Mouse (Mus musculus): ENCODE data around the gene Wnt10a.

Wnt10a gene

DNA sequence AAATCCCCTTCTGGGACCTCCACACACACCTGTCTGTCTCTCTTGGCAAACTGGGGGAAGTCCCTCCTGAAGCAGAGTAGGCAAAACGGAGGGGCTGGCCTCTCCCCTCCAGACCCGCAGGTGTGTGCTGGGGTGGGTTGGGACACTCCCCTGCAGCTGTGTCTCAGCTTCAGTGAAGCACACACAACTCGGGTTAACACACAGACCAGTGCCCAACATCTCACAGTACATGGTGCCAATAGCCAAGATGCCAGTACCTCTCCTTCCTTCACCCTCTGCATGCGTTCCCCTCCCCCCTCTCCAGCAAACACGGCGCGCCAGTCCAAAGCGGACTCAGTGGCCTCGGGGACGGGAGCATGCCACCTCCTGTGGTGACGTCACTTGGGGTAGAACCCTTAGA is at the start of gene Wnt10a:
TSS of gene Wnt10a (plus strand) at position 268 of the 400 bp plus-strand sequence.
- DNase-seq (ENCODE audit: low spot score in 2 of 2), result no peak

DNA sequence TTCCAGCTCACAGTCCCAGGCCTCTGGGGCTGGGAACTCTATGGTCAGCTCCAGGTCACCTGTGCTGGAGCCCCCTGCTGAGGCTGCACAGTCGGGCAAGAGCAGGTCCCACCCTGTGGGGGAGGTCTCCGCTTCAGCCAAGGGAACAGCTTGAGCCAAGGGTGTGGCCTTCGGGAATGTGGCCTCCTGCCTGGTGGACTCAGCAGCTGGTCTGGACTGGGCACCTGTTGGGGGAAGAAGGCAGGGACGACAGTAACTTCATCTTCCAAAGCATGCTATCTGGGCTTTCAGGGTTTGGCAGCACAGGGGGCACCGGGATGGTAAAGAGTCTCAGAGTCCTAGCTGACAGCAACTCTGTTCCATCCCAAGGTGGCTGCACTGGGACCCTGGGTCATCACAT is 44.0 kb upstream of the Wnt10a start:
- DNase-seq (ENCODE audit: low spot score in 2 of 2), result no peak

DNA sequence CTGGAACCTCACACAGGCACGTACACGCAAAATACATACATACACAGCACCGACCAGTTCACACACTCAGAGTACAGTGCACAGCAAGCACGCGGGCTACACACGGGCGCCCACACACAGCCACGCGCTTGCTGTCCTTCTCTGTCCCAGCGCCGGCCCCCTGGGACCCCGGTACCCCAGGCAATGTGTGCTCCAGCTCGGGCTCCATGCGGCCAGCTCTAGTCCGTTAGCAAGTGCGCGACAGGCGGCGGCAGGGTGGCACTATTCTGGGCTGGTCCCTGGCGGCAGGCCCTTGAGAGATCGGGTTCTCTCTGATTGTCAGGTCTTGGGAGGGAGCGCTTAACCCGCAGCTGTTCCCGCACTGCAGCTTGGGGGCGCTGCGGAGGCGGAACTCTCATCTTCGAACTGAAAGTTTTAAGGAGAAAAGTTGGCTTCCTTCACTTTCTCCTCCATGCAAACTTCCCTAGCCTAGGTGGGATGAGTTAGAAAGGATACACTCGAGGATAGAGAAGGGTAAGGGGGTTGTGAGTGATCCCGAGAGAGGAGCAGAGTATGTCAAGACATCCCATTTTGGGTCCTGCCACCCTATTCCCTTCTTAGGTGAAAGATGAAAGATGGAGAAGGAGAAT is 42.6 kb upstream of the Wnt10a start, which contains the start of gene Prkag3:
TSS of gene Prkag3 (minus strand) at position 579 of the 629 bp plus-strand sequence.
- DNase-seq (ENCODE audit: low spot score in 2 of 2), result peak; percentile 26 to 38

DNA sequence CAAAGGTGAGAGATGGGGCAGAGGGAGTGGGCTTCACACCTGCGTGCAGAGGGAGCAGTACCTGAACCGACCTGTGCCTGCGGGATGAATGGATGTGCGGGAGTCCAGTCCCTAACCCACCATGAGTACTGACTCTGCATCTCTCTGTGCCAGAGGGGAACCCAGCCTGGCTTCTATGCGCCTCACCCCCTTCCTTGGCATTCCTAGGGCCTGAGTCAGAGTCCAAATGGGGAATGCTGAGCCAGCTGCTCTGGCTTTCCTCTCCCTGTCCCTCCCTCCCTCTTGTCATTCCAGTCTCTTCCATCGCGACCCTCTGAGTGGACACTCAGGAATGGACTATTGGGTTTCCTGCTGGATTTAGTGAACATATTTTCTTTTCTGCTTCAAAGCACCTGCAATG is 42.0 kb upstream of the Wnt10a start:
- no peak for DNase-seq (ENCODE audit: low spot score in 2 of 2)

DNA sequence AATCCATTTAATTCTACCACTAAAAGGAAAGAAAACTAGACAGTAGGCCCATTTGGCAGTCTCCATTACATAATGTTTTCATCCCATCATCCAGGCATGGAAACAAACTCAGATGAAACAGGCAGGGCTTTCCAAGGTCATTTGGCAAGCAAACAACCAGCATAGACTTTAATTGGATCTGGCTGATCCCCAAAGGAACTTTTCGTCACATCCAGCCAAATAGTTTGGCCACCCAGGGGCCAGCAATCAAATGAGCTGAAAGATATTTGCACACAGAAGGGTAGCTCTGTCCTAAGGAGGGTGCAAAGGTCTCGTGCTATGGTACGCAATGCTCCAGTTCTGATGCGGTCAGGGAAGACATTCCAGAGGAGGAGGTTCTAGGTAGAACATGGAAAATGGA is 40.6 kb upstream of the Wnt10a start:
- peak in 1 of 2 experiments; percentile 39 for DNase-seq (ENCODE audit: low spot score in 2 of 2)

DNA sequence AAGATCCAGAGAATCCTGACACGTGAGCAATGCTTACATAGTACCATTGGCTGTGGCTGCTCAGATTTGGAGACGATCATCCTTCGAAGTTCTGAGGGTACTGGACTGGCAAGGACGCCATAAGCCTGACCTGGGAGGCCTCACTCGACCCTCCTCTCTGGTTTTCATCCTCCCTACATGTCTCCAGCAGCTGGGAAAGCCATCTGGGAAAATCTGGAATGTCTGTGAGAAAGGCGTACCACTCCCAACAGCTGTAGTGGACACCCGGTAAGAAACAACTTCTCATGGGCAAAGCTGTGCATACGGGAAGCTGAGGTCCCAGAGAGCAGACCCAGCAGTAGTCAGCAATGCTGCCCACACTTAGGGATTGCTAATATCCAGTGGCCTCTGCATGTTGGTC is 39.2 kb upstream of the Wnt10a start:
- DNase-seq (ENCODE audit: low spot score in 2 of 2), result no peak

DNA sequence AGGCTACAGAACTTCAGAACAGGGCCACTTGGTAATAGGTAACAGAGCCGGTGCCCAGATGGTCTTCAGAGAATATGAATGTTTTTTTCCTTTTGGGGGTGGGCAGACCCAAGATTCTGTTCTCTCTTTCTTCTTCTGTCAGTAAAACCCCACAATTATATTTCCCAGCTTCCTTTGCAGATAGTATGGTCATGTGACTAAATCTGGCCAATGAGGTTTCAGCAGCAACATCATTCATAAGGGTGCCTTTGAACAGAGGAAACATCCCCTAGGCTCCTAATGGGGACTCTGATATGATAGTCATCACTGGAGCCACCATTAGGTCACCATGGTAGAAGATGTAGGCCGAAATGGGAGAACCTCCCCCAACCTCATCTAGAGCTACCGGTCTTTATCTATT is 38.5 kb upstream of the Wnt10a start:
- no peak for DNase-seq (ENCODE audit: low spot score in 2 of 2)

DNA sequence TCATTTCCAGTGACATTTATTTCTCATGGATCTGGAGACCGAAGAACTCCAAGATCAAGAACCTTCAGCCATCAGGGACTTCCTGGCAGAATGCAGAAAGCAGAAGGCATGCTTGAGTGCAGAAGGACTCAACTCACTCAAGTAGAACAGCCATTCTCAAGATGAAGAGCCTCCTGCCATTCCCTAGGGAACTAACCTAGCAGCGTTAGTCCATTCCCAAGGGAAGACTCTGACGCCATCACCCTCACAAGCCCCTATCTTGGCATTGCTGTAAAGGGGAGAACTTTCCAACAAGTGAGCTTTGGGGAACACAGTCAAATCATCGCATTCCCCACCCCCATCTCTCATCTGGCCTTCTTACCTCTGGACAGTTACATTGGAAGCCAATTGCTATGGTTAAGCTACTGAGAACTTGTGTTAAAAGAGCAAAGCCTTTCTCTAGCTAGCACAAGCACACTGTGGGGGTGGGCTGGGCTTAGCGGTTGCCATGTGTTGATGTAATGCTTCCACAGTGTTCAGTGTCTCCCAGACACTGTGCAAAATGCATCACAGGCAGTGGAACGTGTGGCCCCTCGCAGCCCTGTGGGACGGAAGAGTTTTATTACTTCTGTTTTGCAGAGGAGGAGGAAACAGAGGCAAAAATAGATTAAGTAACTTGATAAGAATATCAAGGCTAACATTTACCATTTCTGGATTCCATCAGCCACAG is 37.9 kb upstream of the Wnt10a start:
- no peak for DNase-seq (ENCODE audit: low spot score in 2 of 2)

DNA sequence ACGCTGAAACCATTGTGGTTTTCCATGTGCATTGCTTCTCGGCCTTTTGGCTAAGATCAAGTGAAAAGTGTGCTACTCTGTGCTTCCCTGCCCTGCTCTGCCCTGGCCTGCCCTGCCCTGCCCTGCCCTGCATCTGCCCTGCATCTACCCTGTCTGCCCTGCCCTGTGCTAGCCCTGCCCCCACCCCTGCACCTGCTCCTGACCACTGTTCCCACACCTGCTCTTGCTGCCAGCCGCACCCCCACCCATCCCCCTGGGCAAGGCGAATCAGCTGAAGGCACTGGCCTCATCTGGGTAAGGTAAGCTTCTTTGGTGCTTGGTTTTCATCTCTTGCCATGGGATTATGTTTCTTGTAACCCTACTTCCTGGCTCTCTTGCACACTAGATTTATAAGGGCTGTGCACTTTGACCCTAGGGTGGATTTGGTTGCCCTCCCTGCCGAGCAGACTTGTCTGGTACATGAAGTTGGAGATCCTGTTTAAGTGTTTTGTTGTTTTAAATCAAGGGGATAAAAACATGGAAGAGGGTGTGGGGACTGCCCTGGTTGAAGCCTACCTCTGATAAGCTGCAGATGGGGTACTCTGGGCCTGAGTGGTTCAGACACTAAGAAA is 37.0 kb upstream of the Wnt10a start:
- DNase-seq (ENCODE audit: low spot score in 2 of 2), result no peak

DNA sequence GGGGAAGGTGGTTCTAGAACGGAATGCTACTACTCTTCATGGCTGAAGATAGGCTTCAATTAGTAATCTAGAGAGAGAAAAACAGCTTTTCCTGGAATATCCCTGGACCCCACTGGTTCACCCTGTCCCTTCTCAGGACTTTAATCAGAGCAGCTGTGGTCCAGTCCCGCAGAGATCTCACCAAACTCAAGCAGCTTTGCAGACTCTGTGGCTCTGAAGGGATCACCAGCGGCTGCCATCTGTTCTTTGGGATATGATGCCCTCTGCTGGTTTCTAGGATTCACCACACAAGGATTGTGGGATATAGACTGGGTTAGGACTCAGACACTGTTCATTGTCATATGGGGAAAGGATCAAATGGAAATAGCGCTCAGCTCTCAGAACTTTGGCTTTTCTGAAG is 31.5 kb upstream of the Wnt10a start:
- DNase-seq (ENCODE audit: low spot score in 2 of 2), result peak in 1 of 2 experiments; percentile 63

DNA sequence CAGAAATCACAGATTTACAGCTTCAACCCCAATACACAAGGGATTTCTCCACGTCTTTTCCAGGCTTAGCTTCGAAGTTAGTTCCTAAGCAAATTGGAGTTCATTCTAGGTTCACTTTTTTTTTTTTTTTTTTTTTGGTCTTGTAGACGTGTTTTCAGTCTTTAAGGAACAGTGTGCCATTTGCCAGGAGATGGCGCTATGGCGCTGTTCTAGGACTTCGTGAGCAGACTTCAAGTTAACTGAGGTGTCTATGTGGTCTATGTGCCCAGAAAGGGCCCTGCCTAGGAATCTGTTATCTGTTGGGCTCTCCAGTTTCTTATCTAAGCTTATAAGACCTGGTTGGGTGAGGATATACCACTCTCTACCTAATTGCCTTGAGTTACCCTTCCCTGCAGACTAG is 28.2 kb upstream of the Wnt10a start:
- peak; percentile 71 to 81 for DNase-seq (ENCODE audit: low spot score in 2 of 2)

DNA sequence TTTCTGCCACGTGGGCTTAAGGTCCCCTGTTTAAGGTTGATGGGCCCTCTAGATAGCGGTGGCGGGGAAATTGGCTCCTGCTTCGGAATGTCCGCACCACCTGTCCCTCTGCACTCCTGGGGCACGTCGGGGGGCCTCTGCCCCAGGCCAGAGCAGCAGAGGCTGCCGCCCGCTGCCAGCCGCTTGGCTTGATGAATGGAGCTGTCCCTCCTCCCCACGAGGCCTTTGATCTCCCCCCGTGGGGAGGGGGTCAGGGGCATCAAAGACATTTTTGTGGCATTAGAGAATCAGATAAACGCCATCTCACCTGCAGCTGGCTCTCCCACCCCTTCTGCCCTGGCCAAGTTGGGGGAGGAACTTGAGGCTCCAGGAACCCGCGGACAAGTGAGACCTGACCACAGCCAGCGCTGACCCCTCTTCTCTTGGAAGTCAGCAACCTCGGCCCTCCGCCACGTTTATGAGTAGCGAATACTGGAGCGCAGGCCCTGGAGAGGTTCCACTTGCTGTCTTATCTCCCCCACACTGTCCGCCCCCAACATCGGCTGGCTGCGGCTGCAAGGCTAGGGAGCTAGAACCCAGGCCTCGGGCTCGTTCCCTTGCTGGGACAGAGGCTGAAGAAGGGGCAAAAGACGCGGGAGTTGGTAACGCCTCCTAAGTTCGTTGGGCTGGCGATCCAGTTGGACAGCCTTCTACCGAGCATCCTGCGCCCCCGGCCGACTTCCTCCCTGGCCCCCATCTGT is 20.4 kb upstream of the Wnt10a start:
- DNase-seq (ENCODE audit: low spot score in 2 of 2), result no peak

DNA sequence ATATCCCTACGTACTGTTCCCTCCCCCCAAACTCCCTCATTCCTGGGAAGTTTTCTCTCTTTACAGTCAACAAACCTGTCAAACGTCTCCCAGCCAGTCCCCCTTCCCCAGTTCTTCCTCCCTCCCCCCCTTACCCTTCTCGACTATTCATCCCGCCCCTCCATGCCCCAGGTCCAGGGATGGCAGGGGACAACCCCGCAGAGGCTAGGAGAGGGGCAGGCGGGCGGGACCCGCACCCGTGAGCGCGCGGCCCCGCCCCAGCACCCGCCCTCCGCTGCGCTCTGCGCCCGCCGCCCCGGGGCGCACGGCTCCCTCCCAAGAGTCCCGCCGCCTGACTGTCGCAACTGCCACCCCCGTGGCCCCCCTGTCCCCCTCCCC is 19.9 kb upstream of the Wnt10a start:
- DNase-seq (ENCODE audit: low spot score in 2 of 2), result no peak

DNA sequence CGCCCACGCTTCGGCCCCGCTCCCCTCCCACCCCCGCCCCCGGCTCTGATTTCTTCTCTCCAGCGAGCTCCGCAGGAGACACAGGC is 19.6 kb upstream of the Wnt10a start, which contains the start of gene Wnt6:
TSS of gene Wnt6 (plus strand) at position 48 of the 86 bp plus-strand sequence.
- DNase-seq (ENCODE audit: low spot score in 2 of 2), result no peak

DNA sequence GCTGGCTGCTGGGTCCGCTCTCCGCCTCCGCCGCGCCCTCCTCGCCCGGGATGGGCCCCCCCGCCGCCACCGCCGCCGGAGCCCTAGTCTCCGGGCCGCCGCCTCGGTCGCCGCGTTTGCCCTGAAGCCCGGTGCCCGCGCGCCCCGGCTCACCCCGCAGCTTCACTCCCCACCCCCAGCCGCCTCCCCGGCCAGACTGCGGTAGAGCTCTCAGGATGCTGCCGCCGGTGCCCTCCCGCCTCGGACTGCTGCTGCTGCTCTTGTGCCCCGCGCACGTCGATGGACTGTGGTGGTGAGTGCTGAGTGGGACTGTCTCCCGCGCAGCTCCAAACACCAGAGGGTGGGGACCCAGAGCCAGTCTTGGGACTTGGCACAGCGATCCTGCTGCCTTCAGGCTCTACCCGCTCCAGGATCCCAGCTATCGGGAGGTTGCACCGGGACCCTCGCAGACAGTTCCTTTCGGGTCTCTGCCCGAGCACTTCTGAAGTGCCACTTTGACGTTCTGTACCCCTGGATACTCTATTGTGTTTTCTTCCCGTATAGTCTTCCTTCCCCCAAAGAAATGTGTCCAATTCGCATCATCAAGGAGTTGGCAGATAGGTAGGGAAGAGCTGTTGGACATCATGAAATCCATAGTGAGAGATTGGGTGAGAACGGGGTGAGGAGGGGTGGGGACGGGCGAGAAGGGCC is 19.2 kb upstream of the Wnt10a start:
- DNase-seq (ENCODE audit: low spot score in 2 of 2), result no peak

DNA sequence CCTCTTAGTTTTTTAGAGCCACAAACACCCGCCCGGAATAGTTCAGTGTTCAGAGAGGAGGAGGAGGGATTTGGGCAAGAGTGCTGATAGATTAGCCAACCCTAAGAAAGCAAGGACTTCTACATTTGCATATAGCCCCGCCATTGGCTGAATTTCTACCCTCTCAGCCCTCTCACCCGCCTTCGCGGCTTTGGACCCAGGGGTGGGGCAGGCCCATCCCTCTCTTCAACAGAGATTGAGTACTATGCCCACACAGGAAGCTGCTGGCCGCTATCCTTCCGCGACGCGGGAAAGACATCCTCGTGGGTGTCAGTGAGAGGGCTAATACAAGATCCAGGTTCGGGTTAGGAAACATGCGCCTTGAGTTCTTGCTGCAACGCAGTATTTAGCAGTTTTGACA is 18.2 kb upstream of the Wnt10a start:
- peak in 1 of 2 experiments; percentile 53 for DNase-seq (ENCODE audit: low spot score in 2 of 2)

DNA sequence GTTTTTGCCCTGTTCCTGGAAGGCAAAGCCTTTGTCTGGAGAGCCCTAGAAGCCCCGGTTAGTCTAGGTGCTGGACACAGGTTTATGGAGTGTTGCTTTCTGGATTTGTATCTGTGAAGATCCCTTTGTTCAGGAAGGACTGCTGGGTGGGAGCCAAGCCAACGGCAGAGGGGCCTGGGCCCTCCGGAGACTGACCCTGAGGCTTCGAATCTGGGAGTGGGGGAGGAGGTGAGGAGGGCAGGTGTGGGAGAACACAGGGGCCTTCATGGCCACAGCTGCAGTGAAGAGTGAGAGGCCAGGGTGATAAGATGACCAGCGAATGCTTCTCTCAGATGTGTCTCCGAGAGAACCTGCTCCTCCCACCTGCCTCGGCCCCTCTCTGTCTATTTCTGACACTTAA is 17.3 kb upstream of the Wnt10a start:
- no peak for DNase-seq (ENCODE audit: low spot score in 2 of 2)

DNA sequence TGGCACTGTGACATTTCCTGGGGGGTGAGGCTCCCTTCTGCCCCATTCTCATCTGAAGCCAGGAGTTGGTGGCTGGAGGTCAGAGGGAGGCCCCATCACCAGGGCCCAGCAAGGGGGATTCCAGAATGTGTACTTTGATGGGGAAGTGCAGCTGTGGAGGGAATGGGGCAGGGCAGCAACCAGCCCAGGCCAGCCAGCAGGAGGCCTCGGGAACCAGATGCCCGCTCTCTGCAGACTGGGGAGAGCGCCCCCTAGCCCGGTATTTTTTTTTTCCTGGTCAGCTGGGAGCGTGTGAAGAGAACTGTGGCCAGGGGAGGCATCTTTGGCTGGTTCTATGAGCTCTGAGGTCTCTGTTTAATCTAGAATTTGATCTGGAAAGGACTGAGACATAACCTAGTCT is 15.5 kb upstream of the Wnt10a start:
- no peak for DNase-seq (ENCODE audit: low spot score in 2 of 2)

DNA sequence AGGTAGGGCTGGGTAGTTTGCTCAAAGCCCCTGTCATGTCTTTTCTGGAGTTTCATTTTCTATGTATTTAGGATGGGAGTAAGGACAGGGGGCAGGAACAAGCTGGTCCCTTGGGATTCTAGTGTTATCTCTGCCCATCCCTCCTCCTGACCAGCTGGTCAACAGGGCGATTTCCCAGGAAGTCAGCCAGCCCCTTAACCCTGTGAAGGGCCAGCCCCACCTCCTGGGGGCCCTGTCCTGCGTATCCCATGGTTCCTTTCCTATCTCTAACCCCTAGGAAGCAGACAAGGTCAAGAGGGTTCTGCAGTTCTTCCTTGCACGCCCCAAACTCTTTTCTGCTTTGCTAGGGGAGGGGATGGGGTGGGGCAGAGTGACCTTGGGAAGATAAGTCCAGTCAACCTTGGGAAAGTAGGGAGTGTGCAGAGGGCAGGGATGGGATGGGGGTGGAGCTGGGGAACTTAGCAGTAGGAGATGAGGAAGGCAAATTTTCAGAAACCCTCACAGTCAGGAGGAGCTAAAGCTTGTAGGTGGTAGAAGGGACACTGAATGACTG is 12.3 kb upstream of the Wnt10a start:
- DNase-seq (ENCODE audit: low spot score in 2 of 2), result no peak

DNA sequence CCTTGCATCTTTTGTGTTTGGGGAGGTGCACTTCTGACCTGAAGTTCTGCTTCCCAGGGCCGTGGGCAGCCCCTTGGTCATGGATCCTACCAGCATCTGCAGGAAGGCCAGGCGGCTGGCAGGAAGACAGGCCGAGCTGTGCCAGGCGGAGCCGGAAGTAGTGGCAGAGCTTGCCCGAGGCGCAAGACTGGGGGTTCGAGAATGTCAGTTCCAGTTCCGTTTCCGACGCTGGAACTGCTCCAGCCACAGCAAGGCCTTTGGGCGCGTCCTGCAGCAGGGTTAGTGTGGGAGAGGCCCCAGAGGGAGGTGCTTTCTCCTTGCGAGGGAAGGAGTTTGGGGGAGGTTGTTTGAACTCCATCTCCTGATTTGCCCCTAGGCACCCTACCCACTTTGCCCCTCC is 9.3 kb upstream of the Wnt10a start:
- DNase-seq (ENCODE audit: low spot score in 2 of 2), result no peak

DNA sequence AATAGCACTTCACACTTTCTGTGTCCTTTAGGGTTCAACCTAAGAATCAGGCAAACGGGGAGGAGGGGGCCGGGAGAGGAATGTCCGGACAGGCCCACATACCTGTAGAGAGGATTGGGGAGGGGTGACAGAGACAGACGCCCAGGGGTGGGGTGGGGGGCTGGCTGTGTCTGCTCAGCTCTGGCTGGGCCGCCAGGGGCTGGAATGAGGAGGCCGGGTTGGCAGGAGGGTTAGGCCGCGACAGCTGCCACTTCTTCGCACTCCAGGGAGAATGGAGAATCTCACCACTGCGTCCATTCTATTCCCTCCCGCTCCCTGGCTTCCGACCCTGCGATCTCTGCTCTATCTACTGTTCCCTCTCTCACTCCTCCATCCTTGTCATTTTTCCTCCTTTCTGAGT is 7.8 kb upstream of the Wnt10a start:
- DNase-seq (ENCODE audit: low spot score in 2 of 2), result no peak

Data from frontal cortex, postnatal 36 days (tissue).